Mouse (Mus musculus) cerebellum, adult 9-11 months (tissue): ENCODE measurements at regions not wholly inside any gene's neighbourhood (a gene's known extent, or its start where the extent isn't known, plus 50 kb on each side); places are given as distances from the start of the nearest gene placed in this dataset.

Source experiments
- DNase-seq: peaks from one replicate; pipeline ENCODE4 v3.0.0; 2022

DNA sequence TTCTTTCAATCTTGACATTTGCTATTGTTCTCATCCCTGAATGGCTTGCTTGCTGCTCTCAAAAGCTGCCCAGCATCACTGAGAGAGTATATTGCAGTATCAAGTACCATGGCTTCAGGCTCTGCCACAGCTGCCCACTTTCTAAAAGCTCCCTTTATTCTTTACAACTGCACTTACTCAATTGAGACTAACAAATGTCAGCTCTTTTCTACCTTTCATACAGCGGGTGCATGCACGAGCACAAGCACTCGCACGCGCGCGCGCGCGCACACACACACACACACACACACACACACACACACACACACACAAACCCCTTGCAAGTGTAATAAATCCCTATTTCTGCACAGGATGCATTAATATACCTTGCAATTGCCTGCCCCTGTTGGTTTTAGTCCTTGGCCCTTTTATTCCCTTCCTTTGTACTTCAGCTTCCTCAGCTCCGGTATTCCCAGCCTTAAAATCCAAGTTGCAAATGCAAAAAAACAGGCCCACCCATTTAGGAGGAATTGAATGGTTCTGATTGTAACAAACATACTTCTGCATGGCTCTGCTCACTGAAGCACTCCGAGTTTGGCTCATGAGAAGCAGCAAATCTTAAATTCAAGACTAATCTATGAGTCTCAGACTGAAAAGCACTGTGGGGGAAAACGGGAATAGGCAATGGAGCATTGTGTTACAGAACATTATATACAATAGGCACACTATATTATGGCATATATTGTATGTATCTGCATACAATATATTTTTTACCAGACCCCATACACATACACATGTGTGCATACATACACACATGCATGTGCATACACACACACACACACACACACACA lies 447.7 kb upstream of the Btbd3 start:
- DNase-seq, result no peak

DNA sequence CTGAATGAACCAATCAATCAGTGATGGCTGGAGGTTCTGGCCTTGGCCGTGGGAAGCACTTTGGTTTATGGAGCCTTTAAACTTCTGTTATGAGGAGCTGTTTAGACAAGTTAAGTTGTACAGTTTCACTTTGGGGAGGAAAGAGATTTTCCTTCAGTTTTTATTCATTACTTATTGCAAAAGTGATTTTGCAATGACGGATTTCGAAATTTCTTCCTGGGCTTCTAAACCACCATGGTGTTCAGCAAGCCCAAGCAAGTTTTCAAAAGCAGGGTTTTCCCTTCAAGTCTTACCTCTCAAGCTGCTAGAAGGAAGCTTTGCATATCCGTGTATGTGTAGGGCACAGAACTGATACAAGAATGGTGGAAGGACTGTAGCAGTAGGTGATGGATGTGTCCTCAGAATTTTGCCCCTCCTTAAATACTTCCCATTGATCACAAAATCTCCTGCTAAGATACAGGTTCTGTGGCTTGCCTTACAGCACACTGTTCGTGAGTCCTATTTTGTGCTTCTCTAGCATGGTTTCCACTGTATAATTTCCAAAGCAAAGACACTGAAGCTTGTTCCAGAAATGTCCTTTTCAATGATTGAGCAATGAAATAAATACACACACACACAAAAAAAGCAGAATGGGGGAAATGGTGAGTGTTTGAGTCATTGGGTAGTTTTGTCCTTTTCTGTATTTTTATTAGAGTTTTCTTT lies 448.6 kb upstream of the Btbd3 start:
- no peak for DNase-seq

DNA sequence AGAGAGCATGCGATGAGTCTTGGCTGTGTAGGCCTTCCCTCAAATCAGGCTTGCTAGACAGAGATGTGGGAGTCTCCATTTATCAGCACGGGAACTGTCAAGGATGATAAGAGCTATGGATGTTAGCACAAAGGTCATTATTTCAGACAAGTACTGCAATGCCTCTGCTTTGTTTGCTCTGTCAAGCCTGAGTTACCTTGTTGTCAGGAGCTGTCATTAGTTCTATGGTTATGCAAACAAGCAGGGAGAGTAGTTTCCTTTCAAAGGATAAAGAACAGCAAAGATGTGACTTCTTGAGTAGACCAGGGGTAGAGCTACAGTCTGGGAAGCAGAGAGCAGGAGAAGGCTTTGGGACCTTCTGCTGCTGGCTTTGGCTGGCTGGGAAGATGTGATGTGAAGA lies 461.5 kb upstream of the Btbd3 start:
- no peak for DNase-seq

DNA sequence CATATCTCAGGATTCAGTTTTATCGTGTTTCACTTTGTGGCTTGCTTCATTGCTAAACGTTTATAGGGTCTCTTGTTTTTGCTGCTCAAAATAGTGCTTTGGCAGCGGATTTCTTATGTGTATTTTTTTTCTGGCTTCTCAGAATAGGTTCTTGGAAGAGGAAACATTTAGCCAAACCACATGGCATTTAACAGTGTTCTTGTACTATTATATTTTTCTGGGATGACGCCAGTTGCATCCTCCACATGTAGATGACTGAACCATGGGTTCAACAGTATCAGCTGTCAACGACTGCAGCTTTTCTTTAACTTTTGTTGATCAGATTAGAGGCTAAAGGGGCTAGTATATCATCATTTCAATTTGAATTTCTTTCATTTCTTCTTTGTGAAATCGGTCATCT lies 472.3 kb upstream of the Btbd3 start:
- no peak for DNase-seq

DNA sequence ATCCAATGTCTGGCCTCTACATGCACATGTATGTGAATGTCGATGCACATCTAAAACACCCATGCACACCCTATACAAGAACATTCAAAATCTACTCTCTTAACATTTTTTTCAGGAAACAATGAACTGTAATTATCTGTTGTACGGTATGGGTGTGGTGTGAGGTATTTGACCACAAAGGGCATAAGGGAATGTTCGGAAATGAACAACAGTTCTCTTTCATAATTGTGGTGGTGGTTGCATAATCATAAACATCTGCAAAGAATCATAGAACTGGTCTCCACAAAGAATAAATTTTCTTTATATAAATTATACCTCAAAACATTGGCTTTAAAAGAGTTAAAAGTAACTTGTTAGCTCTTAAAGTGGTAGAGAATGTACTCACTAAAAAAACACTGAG lies 478.9 kb upstream of the Btbd3 start:
- DNase-seq, result no peak

DNA sequence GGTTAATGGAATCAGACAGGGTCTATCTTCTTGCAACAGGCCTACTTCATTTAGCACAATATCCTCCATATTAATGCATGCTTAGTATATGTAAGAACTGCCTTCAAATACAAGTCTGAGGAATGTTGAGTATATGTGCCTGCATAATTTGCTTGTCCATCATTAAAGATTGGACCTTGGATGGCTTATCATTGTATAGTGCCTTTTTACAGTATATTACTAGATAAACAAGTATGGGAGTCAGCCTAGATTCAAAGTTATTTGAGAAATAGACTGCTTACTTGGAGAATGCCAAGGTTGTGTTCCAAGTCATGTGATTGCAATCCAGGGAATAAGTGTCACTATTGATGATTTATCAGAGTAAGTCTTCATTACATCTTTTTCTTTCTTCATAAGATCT lies 491.6 kb upstream of the Btbd3 start:
- no peak for DNase-seq

DNA sequence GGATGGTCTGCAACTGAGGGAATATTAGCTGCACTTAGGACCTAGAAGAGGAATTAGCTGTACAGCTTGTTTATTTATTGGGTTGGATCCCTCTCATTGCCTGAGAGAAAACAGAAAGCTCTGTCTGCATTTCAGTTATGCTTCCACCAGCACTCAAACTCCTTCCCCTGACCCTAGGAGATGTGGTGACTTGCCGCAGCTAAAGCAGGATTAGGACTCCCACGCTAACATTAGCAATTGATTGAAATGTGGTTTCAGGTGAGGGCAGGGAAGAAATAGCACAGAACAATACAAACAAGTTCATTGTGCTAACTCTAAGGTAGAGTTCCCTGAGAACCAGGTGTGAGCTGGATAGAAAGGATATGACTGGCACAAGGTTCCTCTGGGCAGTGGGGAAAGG lies 496.9 kb upstream of the Btbd3 start:
- DNase-seq, result no peak

DNA sequence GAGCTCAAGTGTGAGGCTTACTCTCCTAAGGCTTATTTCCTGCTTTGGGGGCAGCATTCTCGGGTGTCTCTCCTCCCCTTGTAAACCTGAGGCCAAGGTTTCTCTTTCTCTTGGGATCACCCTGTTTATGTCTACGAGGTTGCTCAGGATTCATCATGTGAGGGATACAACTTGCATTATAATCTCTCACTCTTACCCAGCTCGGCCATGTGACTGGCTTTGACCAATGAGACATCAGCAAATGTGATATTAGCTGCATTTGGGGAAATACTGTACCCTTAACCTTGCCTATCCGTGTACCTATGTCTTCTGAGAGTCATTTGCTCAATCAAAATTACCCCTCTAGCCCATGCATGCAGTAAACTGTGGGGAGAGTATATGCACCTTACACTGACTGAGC lies 498.0 kb upstream of the Btbd3 start:
- DNase-seq, result no peak

DNA sequence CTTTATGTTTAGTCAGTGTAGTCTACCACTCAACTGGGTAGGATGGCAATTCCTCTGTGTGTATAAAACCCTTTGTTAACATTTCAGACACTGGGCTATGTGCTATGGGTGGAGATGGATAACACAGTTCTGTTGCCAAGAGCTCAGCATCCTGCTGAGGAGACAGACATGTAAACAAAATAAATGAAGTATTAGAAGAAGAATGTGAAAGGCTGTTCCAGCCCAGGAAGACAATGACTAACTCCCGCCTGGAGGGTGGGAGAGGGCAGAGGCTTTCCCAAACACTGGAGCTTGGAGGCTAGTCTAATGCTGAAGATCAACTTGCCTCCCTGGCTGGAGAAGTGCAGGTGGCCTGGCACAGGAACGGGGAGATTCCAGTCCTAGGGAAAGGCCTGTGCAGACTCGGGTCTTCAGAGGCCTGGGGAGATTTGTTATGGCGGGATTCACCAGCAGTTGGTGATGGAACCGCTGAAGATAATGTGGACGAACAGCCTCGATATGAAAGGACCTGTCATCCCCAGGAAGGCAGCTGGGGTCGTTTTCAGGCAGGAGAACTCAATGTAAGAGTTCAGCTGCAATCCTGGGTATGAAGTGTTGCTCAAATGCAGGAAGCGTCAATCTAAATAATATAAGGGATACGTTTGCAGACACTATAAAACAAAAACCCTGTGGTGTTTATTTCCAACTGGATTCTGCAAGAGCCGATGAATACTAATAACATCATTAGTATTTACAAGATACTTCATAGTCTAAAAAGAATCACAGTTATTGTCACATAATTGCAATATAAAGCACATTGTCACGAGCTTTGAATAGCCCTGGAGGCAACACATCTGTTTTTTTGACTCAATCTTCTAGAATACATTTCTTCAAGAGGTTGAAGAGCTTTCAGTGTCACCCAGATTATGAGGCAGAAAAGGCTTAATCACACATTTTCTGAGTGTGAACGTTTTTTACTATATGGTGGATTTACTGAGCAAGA lies 498.8 kb upstream of the Btbd3 start:
- DNase-seq, result no peak

DNA sequence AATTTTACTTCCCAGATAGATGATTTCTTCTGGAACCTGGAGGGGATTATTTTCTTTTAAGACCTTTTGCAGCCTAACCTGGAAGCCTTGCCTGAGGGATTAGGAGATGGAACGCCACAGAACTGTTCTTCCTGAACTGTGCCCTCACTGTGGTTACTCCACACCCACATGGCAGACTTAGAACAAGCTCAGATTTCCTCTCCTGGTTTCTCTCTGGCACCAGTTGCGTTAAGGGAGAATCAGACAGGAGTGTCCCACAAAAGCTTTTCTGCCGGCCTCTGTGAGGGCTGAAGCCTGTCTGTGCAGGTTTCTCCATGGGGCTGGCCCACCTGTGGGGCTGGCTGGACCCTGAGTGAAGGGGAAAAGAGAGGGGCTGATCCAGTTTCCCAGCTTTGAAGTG lies 500.1 kb upstream of the Btbd3 start:
- DNase-seq, result no peak

DNA sequence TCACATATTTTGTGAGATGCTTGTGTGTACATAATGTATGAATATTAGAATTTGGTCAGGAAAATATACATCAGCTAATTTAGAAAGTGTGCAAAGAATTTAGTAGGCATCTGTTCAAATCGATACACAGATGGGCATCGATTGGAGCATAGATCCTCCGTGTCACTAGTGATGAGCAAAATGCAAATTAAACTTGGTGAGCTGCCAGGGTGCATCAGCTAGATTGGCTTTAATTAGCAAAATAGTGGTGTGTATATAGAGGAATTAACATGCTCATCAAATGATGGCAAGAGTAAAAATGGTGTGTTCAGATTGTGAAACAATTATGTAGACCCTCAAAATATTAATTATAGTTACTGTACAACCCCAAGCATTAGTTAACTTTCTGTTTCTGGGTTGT lies 501.9 kb upstream of the Btbd3 start:
- DNase-seq, result no peak

DNA sequence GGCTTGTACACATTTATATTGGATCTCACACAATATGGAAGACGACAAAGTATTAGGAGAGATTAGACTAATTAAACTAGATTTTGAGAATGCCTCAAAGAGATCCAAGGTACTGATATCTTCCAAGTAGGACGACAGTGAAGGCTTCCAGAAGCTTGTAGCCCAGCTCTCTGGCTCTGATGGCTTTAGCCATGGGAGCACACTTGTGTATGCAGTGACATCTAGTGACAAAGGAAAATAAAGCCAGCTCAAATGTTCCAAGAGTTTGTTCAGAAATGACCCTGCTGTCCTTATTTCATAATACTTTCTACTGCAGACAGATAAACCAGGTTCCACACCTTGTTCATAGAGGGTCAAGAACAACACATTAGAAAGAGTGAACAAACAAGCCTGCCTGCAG lies 524.0 kb upstream of the Btbd3 start:
- DNase-seq, result peak; percentile 12

DNA sequence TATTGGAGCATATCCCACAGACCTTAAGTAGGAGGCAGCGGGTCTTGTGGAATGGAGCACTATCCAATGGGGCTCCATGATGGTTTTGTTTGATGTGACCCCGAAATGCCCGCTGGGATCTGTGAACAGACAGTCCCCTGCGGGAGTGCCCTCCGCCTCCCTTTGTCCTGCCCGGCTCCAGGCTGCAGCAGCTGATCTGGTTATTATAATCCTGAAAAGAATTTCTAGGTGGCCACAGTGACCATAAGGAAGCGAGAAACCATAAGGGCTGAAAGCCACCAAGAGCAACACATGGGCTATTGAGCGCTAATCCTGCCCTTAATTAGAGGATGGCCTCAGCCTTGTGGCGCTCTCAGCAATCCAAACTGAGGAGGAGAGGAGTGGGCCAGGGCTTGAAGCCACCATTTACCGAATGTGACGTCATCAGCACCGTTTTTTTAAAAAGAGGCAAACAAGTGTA lies 525.9 kb upstream of the Btbd3 start:
- DNase-seq, result peak; percentile 17

DNA sequence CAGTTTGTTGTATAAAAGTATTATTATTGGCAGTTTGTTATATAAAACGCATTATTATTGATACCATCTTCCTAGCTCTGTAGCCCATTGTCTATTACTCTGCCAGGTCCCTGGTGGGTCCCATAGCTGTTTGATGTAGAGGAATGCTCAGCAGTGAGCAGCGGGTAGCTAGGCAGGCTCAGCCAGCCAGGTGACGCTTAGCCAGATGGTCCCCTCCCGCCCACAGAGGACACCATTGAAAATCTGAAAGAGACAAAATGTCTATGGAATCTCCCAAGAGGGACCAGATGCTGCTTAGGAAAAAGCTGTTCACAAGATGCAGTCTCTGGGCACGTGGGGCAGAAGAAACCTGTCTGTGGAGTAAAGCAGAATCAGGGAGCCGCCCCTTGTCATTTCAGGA lies 526.5 kb upstream of the Btbd3 start:
- DNase-seq, result peak; percentile 72

DNA sequence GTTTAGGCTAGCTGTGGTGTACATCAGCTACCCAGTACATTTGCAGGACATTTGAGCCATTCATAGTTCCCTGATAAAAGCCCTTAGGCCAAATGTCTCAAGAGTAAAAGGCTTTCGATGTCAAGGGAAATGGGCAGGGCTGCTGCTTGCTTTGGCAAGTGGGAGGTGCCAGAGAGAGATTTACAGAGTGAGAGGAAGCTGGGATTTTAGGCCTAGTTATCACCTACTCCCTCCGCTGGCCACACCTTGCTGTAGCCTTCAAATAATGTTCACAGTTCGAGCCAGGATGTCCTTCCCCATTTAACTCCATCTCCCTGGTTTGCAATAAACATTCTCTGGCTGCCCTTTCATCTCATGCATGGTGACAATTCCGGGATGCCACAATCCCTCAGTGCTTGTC lies 527.2 kb upstream of the Btbd3 start:
- DNase-seq, result no peak

DNA sequence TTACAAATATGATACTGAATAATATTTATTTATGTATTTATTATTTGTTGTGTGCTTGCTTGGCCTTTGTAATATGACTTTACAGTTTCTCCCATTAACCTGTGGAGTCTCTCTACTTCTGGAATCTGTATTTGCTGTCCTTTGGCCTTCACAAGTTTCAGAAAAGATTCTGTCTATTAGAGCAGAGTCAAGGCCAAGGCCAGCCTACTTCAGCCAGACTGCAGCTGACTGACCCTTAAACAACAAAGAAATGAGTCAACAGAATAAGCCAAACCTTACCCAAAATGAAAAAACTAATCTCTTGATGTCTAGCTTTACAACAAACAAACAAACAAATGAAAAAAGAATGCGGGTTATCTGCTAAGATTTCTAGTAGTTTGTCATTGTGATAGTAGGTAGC lies 532.7 kb upstream of the Btbd3 start:
- DNase-seq, result no peak

DNA sequence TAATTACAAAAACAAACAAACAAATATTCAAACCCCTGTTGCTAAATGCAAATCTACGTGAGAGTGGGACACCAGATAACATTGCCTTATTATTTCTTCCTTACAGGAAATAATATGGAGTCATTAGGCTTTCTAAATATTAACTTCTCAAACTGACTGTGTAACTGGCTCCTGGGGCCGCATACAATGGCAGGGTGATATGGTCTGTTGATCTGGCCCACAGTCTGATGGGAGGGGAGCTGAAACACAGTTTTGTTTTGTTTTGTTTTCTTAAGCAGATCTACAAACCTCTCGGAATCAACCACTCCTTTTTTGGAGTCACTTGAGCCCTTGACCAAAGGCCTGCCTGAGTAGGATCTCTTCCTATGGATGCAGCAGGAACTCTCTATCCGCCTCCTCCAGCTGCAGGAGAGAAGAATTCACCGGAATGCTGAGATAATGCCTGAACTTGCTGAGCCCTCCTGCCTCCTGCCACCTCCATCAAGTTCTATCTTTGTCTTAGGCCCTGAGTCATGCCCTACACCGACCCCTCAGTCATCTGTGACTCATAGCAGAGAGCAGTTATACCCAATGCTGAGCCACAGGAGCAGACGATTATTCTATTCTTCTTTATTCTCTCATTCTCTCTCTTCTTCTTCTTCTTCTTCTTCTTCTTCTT lies 534.5 kb upstream of the Btbd3 start:
- no peak for DNase-seq

DNA sequence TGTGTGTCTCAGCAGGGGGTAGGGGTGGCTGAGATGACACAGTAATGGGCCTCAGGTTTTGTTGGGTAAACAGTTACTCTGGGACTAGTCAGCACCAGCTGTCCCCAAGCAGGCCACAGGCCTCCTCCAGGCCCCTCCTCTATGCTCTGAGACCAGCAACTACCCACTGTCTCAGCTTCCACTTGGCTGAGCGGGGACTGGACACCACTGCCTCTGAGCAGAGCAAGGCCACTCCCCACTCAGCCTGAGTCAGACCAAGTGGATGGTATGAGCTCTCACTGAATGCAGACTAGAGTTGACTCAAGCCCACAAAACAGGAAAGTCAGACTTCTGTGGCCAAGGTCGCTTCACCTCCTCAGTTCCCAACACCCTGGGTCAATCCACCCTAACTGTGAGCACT lies 540.5 kb upstream of the Btbd3 start:
- DNase-seq, result no peak

DNA sequence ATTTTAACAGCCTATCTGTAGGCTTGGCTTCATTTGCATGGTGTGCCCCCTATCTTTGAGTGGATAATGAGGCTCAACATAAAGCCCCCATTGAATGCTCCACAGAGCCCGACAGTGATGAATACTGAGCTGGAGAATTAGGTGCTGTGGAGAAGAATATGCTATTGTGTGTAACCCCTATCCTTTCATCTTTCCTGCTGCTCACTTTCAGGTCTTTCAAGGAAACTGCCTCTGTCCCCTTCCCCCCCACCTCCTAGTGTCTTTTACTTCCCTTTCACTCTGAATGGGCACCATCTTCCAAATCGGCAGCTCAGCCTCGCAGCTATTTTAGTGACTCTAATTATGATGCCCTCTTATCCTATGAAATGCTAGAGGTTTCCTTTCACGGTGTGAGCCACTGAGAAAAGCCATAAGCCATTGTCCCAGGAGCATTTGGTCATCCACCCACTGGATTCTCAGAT lies 549.8 kb upstream of the Btbd3 start:
- no peak for DNase-seq

DNA sequence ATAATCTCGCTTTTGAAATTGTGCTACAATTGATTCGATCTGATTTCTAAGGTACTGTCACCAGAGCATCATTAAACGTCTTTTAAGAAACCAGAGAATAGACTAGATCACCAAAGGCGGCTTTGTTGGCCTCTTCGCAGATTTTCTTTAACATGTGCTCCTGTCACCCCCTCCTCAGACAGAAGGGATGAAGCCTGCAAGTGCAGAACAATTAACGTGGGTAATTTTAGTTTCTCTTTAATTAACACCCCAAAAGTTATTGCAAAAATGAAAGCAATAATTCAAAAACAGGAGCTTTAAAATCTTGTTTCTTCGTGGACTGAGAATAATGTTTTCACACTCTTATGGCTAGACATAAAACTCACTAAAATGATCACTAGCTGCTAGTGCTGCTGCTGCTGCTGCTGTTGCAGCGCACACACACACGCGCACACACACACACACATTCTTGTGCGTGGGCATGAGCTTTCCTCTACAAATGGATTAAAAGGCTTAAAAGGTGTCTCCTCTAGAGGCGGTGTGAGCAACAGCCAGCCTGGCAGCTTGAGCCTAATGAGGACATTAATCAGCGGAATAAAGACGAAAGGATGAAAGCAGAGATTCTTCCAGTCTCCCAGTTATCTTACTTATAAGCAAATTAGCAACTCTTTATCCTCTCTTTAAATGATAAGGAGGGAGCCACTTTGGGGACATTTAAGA lies 550.5 kb upstream of the Btbd3 start:
- no peak for DNase-seq

DNA sequence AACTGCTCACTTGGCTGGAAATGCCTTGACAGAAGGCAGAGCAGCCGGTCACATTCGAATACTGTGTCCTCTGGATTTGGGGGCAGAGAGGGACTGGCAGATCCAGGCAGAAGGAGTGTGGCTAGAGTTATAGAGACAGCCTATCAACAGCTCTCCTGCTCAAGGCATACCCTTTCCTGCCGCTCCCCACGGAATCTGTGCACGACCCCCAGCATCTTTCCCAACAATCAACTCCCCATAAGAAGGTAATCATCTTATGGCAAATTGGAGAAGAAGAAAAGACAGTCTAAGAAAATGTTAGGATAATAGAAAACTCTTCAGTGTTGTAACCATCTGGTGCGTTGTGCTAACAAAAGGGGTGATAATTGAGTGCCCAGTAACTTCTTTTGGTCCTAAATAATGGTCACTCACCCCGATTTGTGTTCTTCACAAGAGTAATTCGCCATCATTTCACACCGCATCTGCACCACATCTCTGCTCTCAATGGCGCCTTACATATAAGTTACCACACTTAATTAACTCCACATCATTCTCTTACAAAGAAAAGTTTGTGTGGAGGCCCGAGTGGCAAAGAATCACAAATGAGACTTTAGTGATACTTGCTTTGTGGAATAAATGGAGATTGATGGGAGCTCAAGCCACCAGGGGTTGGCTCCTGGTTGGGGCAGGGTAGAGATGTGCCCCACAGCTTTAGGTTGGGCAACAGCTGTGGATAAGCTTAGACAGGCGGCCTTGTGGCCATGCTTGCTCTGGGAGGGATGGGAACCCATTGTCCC lies 551.2 kb upstream of the Btbd3 start:
- peak; percentile 9 for DNase-seq
